8 mouse cellular contexts compared by ENCODE assay signal in the genomic region with DNA sequence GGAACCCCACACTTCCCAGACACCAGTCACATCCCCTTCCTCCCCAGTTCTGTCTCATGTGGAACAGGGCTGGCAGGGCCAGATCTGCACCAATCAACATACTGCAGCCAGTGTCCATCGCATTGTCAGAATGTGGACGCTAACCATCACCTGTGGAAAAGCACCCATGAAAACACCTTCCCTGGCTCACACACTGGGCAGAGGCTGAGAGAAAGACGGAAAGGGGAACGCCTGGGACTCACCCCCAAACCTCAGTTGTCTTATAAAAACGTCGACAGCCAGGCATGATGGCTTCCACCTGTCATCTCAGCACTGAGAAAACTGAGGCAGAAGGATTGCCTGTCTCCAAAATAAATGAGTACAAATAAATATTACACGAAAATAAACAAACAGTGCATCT. TPM values are rescaled to one million over a fixed set of nuclear protein-coding genes. Genes with fewer than 3 reads are reported as not detected.
DNase-seq lines count a peak whose midpoint lies in the region; ATAC-seq and TF ChIP-seq lines count a peak whose summit lies in the region.

No protein-coding gene starts in this region.

- TF ChIP-seq CTCF in layer of hippocampus, adult 2 months (conservative IDR thresholded peaks at IDR 0.05) = no peak
- no peak for TF ChIP-seq CTCF in intestine, postnatal 0 days (IDR thresholded peaks at IDR 0.05; ENCODE audit: low read depth)

- no peak overlapping the region for H3K9ac ChIP-seq in embryonic facial prominence, embryonic 15.5 days
- no peak overlapping the region; the same call in 1 of the 2 replicates for H3K9ac ChIP-seq in intestine, postnatal 0 days (ENCODE audit: low read depth, low read length)
- no peak overlapping the region for H3K9ac ChIP-seq in neural tube, embryonic 13.5 days

- peak overlapping the region; percentile 77 for H3K27ac ChIP-seq in layer of hippocampus, adult 2 months
- H3K27ac ChIP-seq in embryonic facial prominence, embryonic 15.5 days (replicated peaks) = no peak overlapping the region
- no peak overlapping the region for H3K27ac ChIP-seq in intestine, postnatal 0 days (ENCODE audit: low read depth, low read length)
- H3K27ac ChIP-seq in neural tube, embryonic 13.5 days (replicated peaks) = no peak overlapping the region

- peak overlapping the region; percentile 66 for H3K4me2 ChIP-seq in embryonic facial prominence, embryonic 15.5 days (replicated peaks)
- peak overlapping the region; percentile 66 for H3K4me2 ChIP-seq in intestine, postnatal 0 days (replicated peaks; ENCODE audit: low read depth)
- peak overlapping the region; percentile 51 for H3K4me2 ChIP-seq in neural tube, embryonic 13.5 days

- H3K4me1 ChIP-seq in embryonic facial prominence, embryonic 15.5 days = peaks cover 36% of the 10 kb centered on the region
- H3K4me1 ChIP-seq in intestine, postnatal 0 days (replicated peaks; ENCODE audit: control insufficient read depth, insufficient read depth, low read length) = peaks cover 7% of the 10 kb centered on the region; the same call in 1 of the 2 replicates
- peaks cover 15% of the 10 kb centered on the region for H3K4me1 ChIP-seq in neural tube, embryonic 13.5 days (replicated peaks)

- no peak for DNase-seq in layer of hippocampus, adult 2 months (ENCODE audit: low spot score in 2 of 2)
- no peak for DNase-seq in layer of hippocampus, adult 9-11 months
- no peak for DNase-seq in left cerebral cortex, postnatal 36 days (ENCODE audit: low spot score in 2 of 2)
- DNase-seq in embryo, embryonic 9.5 days (ENCODE audit: extremely low spot score) = no peak
- no peak for DNase-seq in adrenal gland, adult 8-10 months

- H3K27me3 ChIP-seq in embryonic facial prominence, embryonic 15.5 days = no peaks in the 10 kb centered on the region
- H3K27me3 ChIP-seq in intestine, postnatal 0 days (replicated peaks; ENCODE audit: control insufficient read depth, insufficient read depth, low read length) = no peaks in the 10 kb centered on the region
- H3K27me3 ChIP-seq in neural tube, embryonic 13.5 days = no peaks in the 10 kb centered on the region

- intact Hi-C loops in left cerebral cortex, postnatal 36 days (cut with DNase I) = loop anchor here (5.0 kb wide), 1 partner anchor 94 kb away; no protein-coding TSS in a partner anchor

- H3K9me3 ChIP-seq in embryonic facial prominence, embryonic 15.5 days (replicated peaks) = no peaks in the 10 kb centered on the region
- no peaks in the 10 kb centered on the region for H3K9me3 ChIP-seq in intestine, postnatal 0 days (ENCODE audit: control insufficient read depth)
- no peaks in the 10 kb centered on the region for H3K9me3 ChIP-seq in neural tube, embryonic 13.5 days

- H3K4me3 ChIP-seq in layer of hippocampus, adult 2 months = peak overlapping the region; percentile 57
- 0 out of 2 replicates have a peak overlapping the region, but pooled peaks have one; percentile 41 for H3K4me3 ChIP-seq in embryonic facial prominence, embryonic 15.5 days (replicated peaks)
- peak overlapping the region; percentile 39 for H3K4me3 ChIP-seq in intestine, postnatal 0 days (ENCODE audit: low read depth, low read length)
- H3K4me3 ChIP-seq in neural tube, embryonic 13.5 days = peak overlapping the region; percentile 23

- H3K36me3 ChIP-seq in embryonic facial prominence, embryonic 15.5 days = no peaks in the 10 kb centered on the region
- H3K36me3 ChIP-seq in intestine, postnatal 0 days (ENCODE audit: control insufficient read depth, insufficient read depth) = no peaks in the 10 kb centered on the region
- H3K36me3 ChIP-seq in neural tube, embryonic 13.5 days = no peaks in the 10 kb centered on the region

- no peak for ATAC-seq in embryonic facial prominence, embryonic 15.5 days (ENCODE audit: insufficient number of reproducible peaks, low FRiP score, low TSS enrichment, low read depth)
- ATAC-seq in intestine, postnatal 0 days = no peak
- ATAC-seq in neural tube, embryonic 13.5 days (ENCODE audit: low read depth) = 0 out of 2 replicates have a peak, but pooled peaks have one; percentile 21

- WGBS in embryonic facial prominence, embryonic 15.5 days = 41% methylated on average over 7 of the region's 7 CpGs
- WGBS in intestine, postnatal 0 days = 44% methylated on average over 7 of the region's 7 CpGs
- WGBS in neural tube, embryonic 13.5 days = 52% methylated on average over 7 of the region's 7 CpGs

RNA-seq across cellular contexts. Expression of gene Dnmt3a, which starts 14.6 kb away (rescaled TPM):
- 10 to 100 TPM; 70.3 to 82.5 TPM for total RNA-seq in layer of hippocampus, adult 2 months (2021)
- 114 and 135 TPM in 2 replicates for polyA plus RNA-seq in embryonic facial prominence, embryonic 15.5 days (2015; fragmentation: Nextera tagmentation; extraction: Ambion mirVana)
- 33.9 and 42.2 TPM in 2 replicates for polyA plus RNA-seq in intestine, postnatal 0 days (2015; fragmentation: Nextera tagmentation; extraction: Ambion mirVana)
- polyA plus RNA-seq in neural tube, embryonic 13.5 days (2015; fragmentation: Nextera tagmentation; extraction: Ambion mirVana) = 95.7 and 118 TPM in 2 replicates
- 100 to 1,000 TPM; 100 to 124 TPM for total RNA-seq in left cerebral cortex, postnatal 36 days (2021)
- 10 to 100 TPM; 35.5 to 81.6 (median 56.9) TPM for total RNA-seq in adrenal gland, adult 8-10 months (2022)
